Mouse (Mus musculus) CH12.LX (cell line): ENCODE measurements at regions not wholly inside any gene's neighbourhood (a gene's known extent, or its start where the extent isn't known, plus 50 kb on each side); places are given as distances from the start of the nearest gene placed in this dataset.

Experiments used
- CTCF ChIP-seq, 2 experiments: IDR thresholded peaks in 1 of 2; conservative IDR thresholded peaks in 1 of 2; 2 replicates each; pipeline ENCODE4 v1.5.1; 2011 to 2012; ENCODE audit warnings: low read depth in 2 of 2, low read length in 2 of 2, improper control_type of control experiment in 1 of 2, inconsistent platforms in 1 of 2, mild to moderate bottlenecking in 1 of 2, moderate library complexity in 1 of 2
- NRF1 ChIP-seq: IDR thresholded peaks from 2 replicates; pipeline ENCODE4 v1.6.1; 2014; ENCODE audit warnings: low read depth, mild to moderate bottlenecking, inconsistent platforms, low read length, improper control_type of control experiment, moderate library complexity
- TCF12 ChIP-seq: IDR thresholded peaks from 2 replicates; pipeline ENCODE4 v1.6.1; 2014; ENCODE audit warnings: low read depth, mild to moderate bottlenecking, inconsistent platforms, low read length, improper control_type of control experiment
- ZKSCAN1 ChIP-seq: IDR thresholded peaks from 2 replicates; pipeline ENCODE4 v1.6.1; 2012; ENCODE audit warnings: low read depth, inconsistent platforms, low read length, improper control_type of control experiment, borderline replicate concordance
- ZNF384 ChIP-seq: IDR thresholded peaks from 2 replicates; pipeline ENCODE4 v1.6.1; 2012; ENCODE audit warnings: low read depth, low read length, improper control_type of control experiment, inconsistent platforms

DNA sequence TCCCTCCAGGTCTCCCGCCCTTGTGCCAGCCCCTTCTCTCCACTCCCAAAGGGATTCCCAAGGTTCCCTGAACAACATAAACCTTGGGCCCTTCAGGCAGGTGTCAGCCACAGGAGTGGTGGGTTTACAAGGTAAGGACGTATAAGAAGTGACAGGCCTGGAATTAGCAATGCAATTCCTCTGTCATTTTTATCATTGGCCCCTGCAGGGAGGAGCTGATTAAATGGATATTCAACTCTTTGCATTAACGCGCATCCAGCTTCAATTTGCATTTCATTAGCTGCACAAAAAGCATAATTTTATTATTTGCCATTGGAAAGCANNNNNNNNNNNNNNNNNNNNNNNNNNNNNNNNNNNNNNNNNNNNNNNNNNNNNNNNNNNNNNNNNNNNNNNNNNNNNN lies 178.3 kb downstream of the Rps24 start:
- no peak for TF ChIP-seq NRF1
- no peak for TF ChIP-seq ZNF384
- TF ChIP-seq CTCF (conservative IDR thresholded peaks at IDR 0.05 in 1 of 2, IDR thresholded peaks at IDR 0.05 in 1 of 2; ENCODE audit: low read depth in 2 of 2, low read length in 2 of 2), result no peak
- no peak for TF ChIP-seq ZKSCAN1
- TF ChIP-seq TCF12, result no peak
